Mouse (Mus musculus): ENCODE data around the gene Naa15.
"Not testable (repeated sequence)": the region's sequence is repeated elsewhere in the genome, so short reads cannot be mapped to it uniquely, and the experiment has no call there.

The Naa15 gene

GRCm38 (mm10) chr3:51415098-51416072, at the start of gene Naa15:
TSS of gene Naa15 (plus strand) at chr3:51415148.
- peak; percentile 95 to 98 for DNase-seq

- no peak for DNase-seq
These were observed 49.4 kb upstream of the Naa15 start for GRCm38 (mm10) chr3:51365517-51365882.

- no peak for DNase-seq
These were observed 48.0 kb upstream of the Naa15 start for GRCm38 (mm10) chr3:51366926-51367325.

- no peak for DNase-seq
These were observed 46.9 kb upstream of the Naa15 start for GRCm38 (mm10) chr3:51368011-51368410.

- no peak for DNase-seq
These were observed 43.1 kb upstream of the Naa15 start for GRCm38 (mm10) chr3:51371826-51372225.

GRCm38 (mm10) chr3:51372883-51373282, 42.1 kb upstream of the Naa15 start:
- DNase-seq = no peak

GRCm38 (mm10) chr3:51373544-51373943, 41.4 kb upstream of the Naa15 start:
- DNase-seq = no peak

- DNase-seq = peak; percentile 51 to 55
These were observed 39.4 kb upstream of the Naa15 start for GRCm38 (mm10) chr3:51375307-51376265.

- no peak for DNase-seq
These were observed 36.9 kb upstream of the Naa15 start for GRCm38 (mm10) chr3:51377878-51378664.

- DNase-seq = no peak
These were observed 36.3 kb upstream of the Naa15 start for GRCm38 (mm10) chr3:51378665-51378946.

GRCm38 (mm10) chr3:51379786-51380659, 34.9 kb upstream of the Naa15 start:
- DNase-seq = no peak

GRCm38 (mm10) chr3:51380660-51381014, 34.3 kb upstream of the Naa15 start:
- no peak for DNase-seq

- DNase-seq = peak; percentile 48 to 65
These were observed 31.5 kb upstream of the Naa15 start for GRCm38 (mm10) chr3:51383409-51383808.

- no peak for DNase-seq
These were observed 28.4 kb upstream of the Naa15 start for GRCm38 (mm10) chr3:51386441-51387133.

- no peak for DNase-seq
These were observed 27.9 kb upstream of the Naa15 start for GRCm38 (mm10) chr3:51387134-51387451.

- peak; percentile 47 for DNase-seq
These were observed 27.0 kb upstream of the Naa15 start for GRCm38 (mm10) chr3:51387868-51388381.

GRCm38 (mm10) chr3:51388904-51389303, 26.0 kb upstream of the Naa15 start:
- no peak for DNase-seq

GRCm38 (mm10) chr3:51391095-51391494, 23.9 kb upstream of the Naa15 start:
- no peak for DNase-seq

GRCm38 (mm10) chr3:51391591-51391990, 23.4 kb upstream of the Naa15 start:
- no peak for DNase-seq

GRCm38 (mm10) chr3:51393018-51393417, 21.9 kb upstream of the Naa15 start:
- not testable (repeated sequence) for DNase-seq

GRCm38 (mm10) chr3:51393651-51394050, 21.3 kb upstream of the Naa15 start:
- DNase-seq = no peak

Data from cerebellum, postnatal 36 days (tissue).